Comparison of ENCODE assay signal across 8 mouse cellular contexts in genomic region chr10:7590792-7591191, GRCm38 (mm10). TPM values are rescaled to one million over a fixed set of nuclear protein-coding genes. Genes with fewer than 3 reads are reported as not detected.
A peak's percentile ranks its signal among the peaks of the same experiment; 100 is the strongest.
DNase-seq lines count a peak whose midpoint lies in the region; ATAC-seq and TF ChIP-seq lines count a peak whose summit lies in the region.

No protein-coding gene starts in this region.

- intact Hi-C loops in gastrocnemius, adult 2 months (cut with DNase I), result no loop called here
- intact Hi-C loops in gastrocnemius, postnatal 14 days (cut with DNase I; ENCODE audit: low total_unique reads), result no loop called here

- peaks cover 21% of the 10 kb centered on the region for H3K27me3 ChIP-seq in forebrain, embryonic 10.5 days (ENCODE audit: poor library complexity, severe bottlenecking)
- peaks cover 27% of the 10 kb centered on the region for H3K27me3 ChIP-seq in limb, embryonic 15.5 days

- TF ChIP-seq CTCF in gastrocnemius, adult 2 months (IDR thresholded peaks at IDR 0.05), result no peak

- H3K27ac ChIP-seq in gastrocnemius, adult 2 months, result no peak overlapping the region
- H3K27ac ChIP-seq in forebrain, embryonic 10.5 days, result no peak overlapping the region
- H3K27ac ChIP-seq in limb, embryonic 15.5 days, result no peak overlapping the region

- peak overlapping the region; percentile 100 for H3K4me2 ChIP-seq in limb, embryonic 15.5 days

- H3K9ac ChIP-seq in limb, embryonic 15.5 days, result no peak overlapping the region

- 5% methylated on average over 8 of the region's 8 CpGs for WGBS in forebrain, embryonic 10.5 days
- 8% methylated on average over 8 of the region's 8 CpGs for WGBS in limb, embryonic 15.5 days

- no peak for DNase-seq in gastrocnemius, adult 2 months
- no peak for DNase-seq in gastrocnemius, postnatal 14 days
- peak; percentile 28 for DNase-seq in 3T3-L1 (ENCODE audit: low read depth, low spot score)
- DNase-seq in forebrain, embryonic 10.5 days (ENCODE audit: extremely low spot score, low spot score), result no peak
- DNase-seq in frontal cortex, postnatal 25 days (ENCODE audit: low spot score in 2 of 2), result no peak
- DNase-seq in lung, postnatal 14 days, result no peak

- H3K4me3 ChIP-seq in gastrocnemius, adult 2 months, result peak overlapping the region; percentile 86
- H3K4me3 ChIP-seq in forebrain, embryonic 10.5 days, result peak overlapping the region; percentile 88
- peak overlapping the region; percentile 59 for H3K4me3 ChIP-seq in limb, embryonic 15.5 days

- H3K9me3 ChIP-seq in forebrain, embryonic 10.5 days, result no peaks in the 10 kb centered on the region
- H3K9me3 ChIP-seq in limb, embryonic 15.5 days, result no peaks in the 10 kb centered on the region

- peaks cover 16% of the 10 kb centered on the region for H3K4me1 ChIP-seq in forebrain, embryonic 10.5 days
- peaks cover 10% of the 10 kb centered on the region for H3K4me1 ChIP-seq in limb, embryonic 15.5 days

- no peaks in the 10 kb centered on the region for H3K36me3 ChIP-seq in forebrain, embryonic 10.5 days (replicated peaks)
- H3K36me3 ChIP-seq in limb, embryonic 15.5 days, result no peaks in the 10 kb centered on the region

- no peak for ATAC-seq in limb, embryonic 15.5 days (ENCODE audit: insufficient number of reproducible peaks, low FRiP score, low TSS enrichment, low read depth)
- no peak for ATAC-seq in inflammation-experienced regulatory T-cells, adult 6 months

RNA-seq across cellular contexts. Expression of gene Lrp11, which starts 1.2 kb away (rescaled TPM):
- total RNA-seq in gastrocnemius, adult 2 months (2021), result 1 to 10 TPM; 1.1 to 2.0 TPM
- total RNA-seq in gastrocnemius, postnatal 14 days (2021), result 1 to 10 TPM; 2.5 to 2.9 TPM
- polyA plus RNA-seq in forebrain, embryonic 10.5 days (2016; fragmentation: Nextera tagmentation; extraction: Ambion mirVana), result 6.9 and 7.4 TPM in 2 replicates
- polyA plus RNA-seq in limb, embryonic 15.5 days (2015; fragmentation: Nextera tagmentation; extraction: Ambion mirVana), result 0.88 and 1.5 TPM in 2 replicates
- polyA plus RNA-seq in inflammation-experienced regulatory T-cells, adult 6 months (2017; shearing (Covaris generic)), result not detected
